Mouse (Mus musculus): ENCODE measurements around the gene Gtf2b.

DNA sequence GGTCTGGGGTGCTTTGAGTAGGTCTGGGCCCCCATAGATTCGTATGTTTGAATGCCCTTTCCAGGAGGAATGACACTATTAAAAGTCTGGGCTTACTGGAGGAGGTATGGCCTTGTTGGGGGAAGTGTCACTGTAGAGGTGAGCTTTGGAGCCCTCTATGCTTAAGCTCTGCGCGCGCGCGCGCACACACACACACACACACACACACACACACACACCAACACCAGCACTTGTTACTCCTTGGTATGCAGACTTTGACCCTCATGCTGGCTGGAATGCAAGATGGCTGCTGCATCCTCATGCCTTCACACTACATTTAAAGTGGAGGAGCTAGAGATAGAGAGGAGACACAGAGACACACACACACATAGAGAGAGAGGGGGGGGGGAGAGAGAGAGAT lies 17.2 kb upstream of the Gtf2b start:
- TF ChIP-seq CTCF (IDR thresholded peaks at IDR 0.05; ENCODE audit: low read depth, low read length) (no peak), TAL1 (conservative IDR thresholded peaks at IDR 0.05; ENCODE audit: low read depth, low read length) (no peak), GATA1 (IDR thresholded peaks at IDR 0.05; ENCODE audit: borderline replicate concordance, low read length) (no peak), GATA2 (IDR thresholded peaks at IDR 0.05; ENCODE audit: borderline replicate concordance, low read depth, low read length) (no peak)

Data from G1E (cell line).